Mouse (Mus musculus) CH12.LX (cell line): Measurements from ENCODE around the gene Anpep.

Source experiments
- POLR2A ChIP-seq: IDR thresholded peaks from 2 replicates; pipeline ENCODE4 v1.6.1; 2011; ENCODE audit warnings: low read depth, mild to moderate bottlenecking, improper control_type of control experiment, low read length
- USF1 ChIP-seq: IDR thresholded peaks from 2 replicates; pipeline ENCODE4 v1.6.1; 2014; ENCODE audit warnings: low read depth, mild to moderate bottlenecking, inconsistent platforms, low read length, improper control_type of control experiment

DNA sequence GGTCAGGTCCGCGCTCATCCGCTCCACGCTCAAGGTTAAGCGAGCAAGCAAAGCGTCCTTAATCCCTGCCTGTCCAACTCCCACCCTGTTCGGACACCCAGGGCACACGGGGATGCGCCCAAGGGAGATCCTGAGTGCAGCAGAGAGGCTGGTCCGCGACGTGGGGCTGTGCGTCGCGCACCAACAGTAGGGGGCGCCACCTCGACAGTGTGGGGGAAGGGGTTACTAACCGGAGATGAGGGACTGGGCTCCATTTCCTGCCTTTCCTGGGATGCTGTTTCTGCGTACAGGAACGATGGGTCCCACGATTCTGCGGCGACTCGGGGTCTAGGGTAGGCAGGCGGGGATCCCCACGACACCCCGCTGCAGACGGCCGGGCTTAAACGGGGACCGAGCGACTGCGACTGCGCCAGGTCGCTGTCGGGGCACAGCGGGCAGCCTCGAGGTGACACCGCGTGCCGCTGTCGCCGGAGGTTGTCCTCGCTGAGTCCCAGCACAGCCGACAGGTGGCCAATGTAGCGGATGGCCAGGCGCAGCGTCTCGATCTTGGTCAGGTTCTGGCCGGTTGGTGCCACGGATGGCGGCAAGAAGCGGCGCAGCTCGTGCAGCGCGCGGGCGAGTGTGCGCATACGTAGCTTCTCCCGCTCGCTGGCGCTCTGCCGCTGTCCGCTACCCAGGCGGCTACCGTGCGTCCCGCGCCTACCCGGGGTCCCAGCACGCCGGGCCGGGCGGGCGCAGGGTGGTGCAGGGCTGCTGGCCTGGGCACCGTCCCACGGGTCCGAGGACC lies 68.0 kb downstream of the Anpep start:
- TF ChIP-seq POLR2A = no peak
- no peak for TF ChIP-seq USF1
